Mouse (Mus musculus): ENCODE measurements around the gene Med14.

Gene Med14

DNA sequence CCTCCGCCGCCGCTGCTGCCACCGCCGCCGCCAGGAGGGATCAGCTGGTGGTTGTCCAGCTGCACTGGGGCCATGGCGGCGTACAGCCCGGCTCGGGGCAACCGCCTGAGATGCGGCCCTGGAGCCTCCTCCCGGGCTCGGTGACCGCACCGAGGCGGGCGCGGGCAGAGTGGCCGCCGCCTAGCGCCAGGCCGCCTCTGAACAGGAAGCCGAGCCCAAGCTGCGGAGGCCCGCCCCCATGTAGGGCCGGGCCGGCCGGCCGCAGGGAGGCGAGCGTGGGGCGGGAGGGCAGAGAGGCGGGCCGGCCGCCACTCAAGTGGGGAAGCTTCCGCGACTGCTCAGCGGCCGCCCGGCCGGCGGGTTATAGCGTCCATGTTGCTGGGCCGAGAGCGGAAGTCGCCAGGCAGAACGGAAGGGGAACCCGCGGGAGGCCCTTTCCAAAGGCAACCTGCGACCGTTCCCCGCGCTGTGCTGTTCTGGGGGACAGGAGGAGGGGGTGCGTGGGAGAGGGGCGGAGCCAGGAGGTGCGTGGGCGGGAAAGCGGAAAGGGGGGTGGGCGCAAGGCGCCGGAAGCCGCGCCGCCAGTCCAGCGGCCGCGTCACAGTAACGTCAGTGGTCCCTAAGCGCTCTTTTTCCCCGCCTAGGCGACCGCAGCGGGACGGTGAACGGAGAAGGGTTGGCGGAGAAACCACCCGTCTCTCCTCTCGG lies at the start of gene Med14:
Gene Med14, minus strand, starts transcription at position 448 of the 708 bp plus-strand sequence.
- peak; percentile 96 for DNase-seq (ENCODE audit: low read depth, low spot score)

- no peak for DNase-seq (ENCODE audit: low read depth, low spot score)
Observed at GRCm38 (mm10) chrX:12800559-12800958, 38.7 kb upstream of the Med14 start.

DNA sequence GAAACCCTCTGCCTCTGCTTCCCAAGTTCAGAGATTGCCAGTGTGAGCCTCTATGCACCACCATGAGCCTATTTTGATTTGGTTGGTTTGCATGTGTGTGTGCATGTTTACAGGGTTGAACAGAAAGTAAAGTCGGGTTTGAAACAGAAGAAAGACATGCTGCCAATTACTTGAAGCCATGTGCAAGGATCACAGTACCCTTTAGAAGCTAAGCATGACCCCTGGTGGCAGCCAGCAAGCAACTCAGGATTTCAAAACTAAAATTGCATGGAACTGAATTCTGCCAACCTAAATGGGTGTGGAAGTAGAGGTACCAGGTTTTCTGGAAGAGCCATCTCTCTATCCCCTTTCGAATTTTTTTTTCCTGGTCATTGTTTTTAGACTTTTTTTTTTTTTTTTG lies 33.0 kb upstream of the Med14 start:
- DNase-seq (ENCODE audit: low read depth, low spot score): peak; percentile 40

GRCm38 (mm10) chrX:12791674-12792340 lies 29.9 kb upstream of the Med14 start:
- DNase-seq (ENCODE audit: low read depth, low spot score): peak; percentile 62

DNA sequence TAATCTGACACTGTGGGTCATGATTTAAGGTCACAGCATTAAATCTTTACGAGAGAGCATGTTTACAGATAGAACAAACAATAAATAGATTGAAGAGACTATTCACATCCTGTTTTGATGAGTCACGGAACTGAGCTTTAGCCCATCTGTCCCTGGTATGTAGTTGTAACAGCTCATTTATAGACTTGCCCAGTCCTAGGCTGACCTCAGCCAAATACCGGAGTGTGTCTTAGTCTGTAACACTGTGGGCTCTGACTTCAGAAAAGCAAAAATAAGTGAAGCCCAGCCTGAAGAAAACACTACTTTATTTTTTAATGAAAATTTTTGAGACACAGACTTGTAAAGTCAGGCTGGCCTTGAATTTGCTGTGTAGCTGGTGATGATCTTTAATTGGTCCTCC lies 11.4 kb upstream of the Med14 start:
- DNase-seq (ENCODE audit: low read depth, low spot score): no peak

- DNase-seq (ENCODE audit: low read depth, low spot score): no peak
Observed at GRCm38 (mm10) chrX:12771561-12771960, 9.7 kb upstream of the Med14 start.

GRCm38 (mm10) chrX:12768571-12768970 lies 6.7 kb upstream of the Med14 start:
- peak; percentile 7 for DNase-seq (ENCODE audit: low read depth, low spot score)

GRCm38 (mm10) chrX:12766846-12767564 lies 5.1 kb upstream of the Med14 start:
- DNase-seq (ENCODE audit: low read depth, low spot score): peak; percentile 3

DNA sequence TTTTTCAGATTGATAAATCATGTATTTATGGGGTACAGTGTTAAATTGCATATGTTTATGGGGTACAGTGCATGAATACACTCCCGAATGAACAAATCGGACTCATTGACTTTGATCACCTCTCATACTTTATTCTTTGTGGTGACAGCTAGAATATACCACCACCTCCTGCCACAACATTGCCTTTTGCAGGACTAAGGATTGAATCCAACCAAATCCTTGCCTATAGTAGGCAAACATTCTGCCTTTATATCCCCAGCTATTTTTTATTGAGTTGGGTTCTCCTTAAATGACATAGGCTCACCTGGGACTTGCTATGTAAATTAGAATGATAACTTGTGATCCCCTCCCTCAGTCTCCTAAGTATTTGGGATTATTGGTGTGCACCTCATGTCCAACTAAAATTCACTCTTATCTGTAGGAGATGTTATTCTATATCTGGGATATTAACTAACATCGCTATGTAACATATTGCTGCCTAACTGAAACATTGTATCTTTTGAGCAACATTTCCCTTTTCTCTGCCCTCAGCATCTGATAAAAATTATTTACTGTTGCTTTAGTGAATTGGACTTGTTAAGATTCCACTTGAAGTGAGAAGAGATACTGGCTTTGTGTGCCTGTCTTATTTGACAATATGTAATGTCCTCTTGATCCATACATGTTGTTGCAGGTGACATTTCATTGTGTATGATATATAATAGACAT lies 1.4 kb upstream of the Med14 start:
- no peak for DNase-seq (ENCODE audit: low read depth, low spot score)

DNA sequence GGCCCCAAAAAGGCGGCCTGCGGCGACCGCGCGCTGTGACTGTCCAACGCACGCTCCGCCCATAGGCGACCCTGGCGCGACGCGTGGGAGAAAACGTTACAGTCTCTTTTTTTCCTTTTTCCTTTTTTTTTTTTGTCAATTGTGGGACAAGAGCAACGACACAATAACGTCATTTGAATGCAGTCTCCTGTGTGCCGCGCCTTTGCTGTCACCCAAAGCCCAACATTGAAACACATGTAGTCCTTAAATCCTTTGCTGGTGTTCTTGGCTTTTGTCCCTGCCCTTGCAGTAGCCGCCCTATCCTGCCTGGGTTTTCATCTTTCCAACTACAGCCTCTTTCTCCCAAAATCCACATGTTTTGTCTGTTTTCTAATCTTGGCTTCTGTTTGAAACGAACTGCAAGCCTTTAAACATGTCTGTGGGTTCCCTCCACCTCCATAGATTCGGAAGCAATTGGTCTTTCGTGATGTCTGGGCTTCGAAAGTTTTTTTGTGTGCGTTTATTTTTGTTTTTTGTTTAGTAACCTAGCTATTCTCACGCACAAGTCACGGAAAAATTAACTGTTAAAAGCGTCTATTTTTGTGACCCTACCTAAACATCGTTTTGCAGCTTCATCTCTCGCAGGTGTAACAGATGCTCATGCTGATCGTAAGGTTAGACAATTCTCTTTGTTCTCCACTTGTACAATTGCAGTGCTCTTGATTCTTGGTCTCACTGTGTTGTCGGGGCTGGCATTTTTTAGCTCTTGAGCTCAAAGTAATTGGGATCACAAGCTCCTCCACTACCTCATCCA lies 657 bp upstream of the Med14 start:
- DNase-seq (ENCODE audit: low read depth, low spot score): no peak

- peak; percentile 66 for DNase-seq (ENCODE audit: low read depth, low spot score)
Observed at GRCm38 (mm10) chrX:12761259-12761625, 631 bp downstream of the Med14 start.

- no peak for DNase-seq (ENCODE audit: low read depth, low spot score)
Observed at GRCm38 (mm10) chrX:12760501-12760900, 1.4 kb downstream of the Med14 start.

GRCm38 (mm10) chrX:12759625-12760024 lies 2.2 kb downstream of the Med14 start:
- DNase-seq (ENCODE audit: low read depth, low spot score): no peak

DNA sequence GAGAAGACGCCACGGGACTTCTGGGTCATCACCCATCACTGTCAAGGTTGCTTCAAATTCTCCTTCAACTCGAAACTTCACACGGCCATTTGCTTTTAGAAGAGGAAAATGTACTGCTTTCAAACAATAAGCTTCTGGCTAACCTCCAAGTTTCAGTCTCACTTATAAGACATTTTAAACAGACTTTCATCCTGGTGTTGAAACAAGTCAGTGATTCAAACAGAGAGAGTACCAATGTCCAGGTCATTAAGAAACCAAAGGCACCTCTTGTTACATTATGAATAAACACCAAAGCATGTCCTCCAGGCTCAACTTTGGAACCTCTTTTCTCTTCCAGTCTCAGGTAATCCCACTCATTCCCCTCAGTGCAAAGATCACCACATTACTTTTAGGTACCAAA lies 14.0 kb downstream of the Med14 start:
- peak; percentile 3 for DNase-seq (ENCODE audit: low read depth, low spot score)

DNA sequence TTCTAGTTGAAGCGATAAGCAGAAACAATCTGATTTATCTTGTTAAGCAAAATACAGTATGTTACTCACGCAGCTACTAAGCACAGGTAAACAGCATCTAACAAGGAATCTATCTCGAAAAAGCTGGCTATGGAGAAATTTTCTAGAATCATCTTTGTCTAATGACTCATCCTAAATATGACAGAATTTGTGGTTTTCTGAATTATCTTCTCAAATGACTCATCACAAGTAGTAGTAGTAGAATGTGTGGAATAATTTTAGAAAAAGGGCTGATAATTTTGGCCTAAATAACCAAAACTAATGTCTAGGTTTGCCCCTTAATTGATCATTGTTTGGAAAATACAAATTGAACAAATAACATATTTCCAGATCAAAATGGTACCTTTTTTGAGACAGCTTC lies 15.1 kb downstream of the Med14 start:
- no peak for DNase-seq (ENCODE audit: low read depth, low spot score)

DNA sequence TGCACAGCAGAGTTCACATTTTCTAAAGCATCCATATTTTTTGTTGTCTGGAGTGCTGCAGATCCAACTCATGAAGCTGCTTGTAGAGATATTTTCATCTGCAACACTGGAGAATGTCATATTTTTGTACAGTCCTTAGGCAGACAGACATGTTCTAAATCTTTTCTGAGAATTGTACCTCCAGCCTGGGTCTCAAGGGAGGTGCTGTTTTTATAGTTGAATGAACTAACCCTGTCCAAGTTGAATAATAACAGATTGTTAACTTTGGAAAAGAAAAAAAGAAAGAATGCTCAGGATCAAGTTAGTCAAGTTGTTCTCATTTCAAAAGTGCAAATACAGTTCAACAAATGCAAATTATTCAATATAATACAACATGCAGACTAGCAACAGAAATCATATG lies 21.5 kb downstream of the Med14 start:
- no peak for DNase-seq (ENCODE audit: low read depth, low spot score)

GRCm38 (mm10) chrX:12716036-12716435 lies 45.8 kb downstream of the Med14 start:
- DNase-seq (ENCODE audit: low read depth, low spot score): no peak

DNA sequence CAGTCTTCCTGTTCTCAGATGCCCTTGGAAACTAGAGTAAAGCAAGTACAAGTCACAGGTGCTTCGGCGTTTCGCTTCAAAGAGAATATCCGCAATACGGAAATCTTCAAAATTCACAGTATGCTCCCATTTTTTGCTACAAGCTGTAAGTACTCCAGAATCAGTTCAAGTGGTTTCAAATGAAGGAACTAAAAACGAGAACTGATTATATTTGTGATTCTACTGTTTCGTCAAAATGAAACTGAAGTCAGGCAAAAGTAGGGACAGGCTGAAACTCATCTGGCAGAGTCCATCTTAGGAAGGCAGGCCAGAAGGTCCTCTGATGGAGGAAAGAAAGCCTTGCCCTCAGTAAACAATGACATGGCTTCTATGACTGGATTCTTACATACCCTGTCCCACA lies 48.1 kb downstream of the Med14 start:
- no peak for DNase-seq (ENCODE audit: low read depth, low spot score)

- no peak for DNase-seq (ENCODE audit: low read depth, low spot score)
Observed at GRCm38 (mm10) chrX:12686910-12687309, 75.0 kb downstream of the Med14 start.

- no peak for DNase-seq (ENCODE audit: low read depth, low spot score)
Observed at GRCm38 (mm10) chrX:12686071-12686470, 75.8 kb downstream of the Med14 start.

DNA sequence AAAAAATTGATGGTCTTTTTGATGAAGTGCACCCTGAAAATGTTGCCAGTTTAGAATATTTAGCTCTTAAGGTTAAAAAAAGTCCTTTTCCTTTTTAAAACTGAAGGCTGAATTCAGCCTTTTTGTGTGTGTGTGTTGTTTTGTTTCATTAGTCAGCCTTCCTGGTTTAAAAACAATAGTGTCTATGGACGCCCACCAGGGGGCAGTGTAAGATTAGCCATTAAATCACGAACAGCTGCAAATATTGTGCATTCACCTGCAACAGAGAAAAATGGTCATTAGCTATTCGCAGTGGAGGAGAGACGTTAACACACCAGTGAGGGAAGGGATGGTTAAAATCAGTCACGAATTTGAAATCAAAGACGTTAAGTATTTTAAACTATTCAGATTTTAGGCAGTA lies 84.5 kb downstream of the Med14 start:
- peak; percentile 80 for DNase-seq (ENCODE audit: low read depth, low spot score)
